Mouse (Mus musculus) embryonic facial prominence, embryonic 11.5 days (tissue): ENCODE measurements at regions not wholly inside any gene's neighbourhood (a gene's known extent, or its start where the extent isn't known, plus 50 kb on each side); places are given as distances from the start of the nearest gene placed in this dataset.

Experiments used
- ATAC-seq: fragments of 200-750 bp; cut with Nextera tagmentation; replicated peaks from 2 replicates; pipeline ENCODE4 v1.8.0; 2017; ENCODE audit warnings: low read depth; ENCODE audit not compliant: insufficient number of reproducible peaks, low FRiP score, low TSS enrichment
- DNase-seq: peaks from one replicate; pipeline ENCODE4 v3.0.0-alpha.2; 2015; ENCODE audit warnings: low spot score
- H3K27ac ChIP-seq: fragments of 300-500 bp; sonication (generic); replicated peaks from 2 replicates; pipeline ENCODE4 v1.5.1; 2014; ENCODE audit warnings: mild to moderate bottlenecking, low read depth, low read length, control low read depth
- H3K27me3 ChIP-seq: fragments of 300-500 bp; sonication (generic); 2 replicates; pipeline ENCODE4 v1.6.1; 2014; ENCODE audit warnings: mild to moderate bottlenecking, low read length, moderate library complexity, mixed read lengths; ENCODE audit not compliant: control insufficient read depth, insufficient read depth
- H3K36me3 ChIP-seq: fragments of 300-500 bp; sonication (generic); replicated peaks from 2 replicates; pipeline ENCODE4 v1.6.1; 2014; ENCODE audit warnings: low read depth, mild to moderate bottlenecking, low read length, moderate library complexity, mixed read lengths; ENCODE audit not compliant: control insufficient read depth, insufficient read depth
- H3K4me1 ChIP-seq: fragments of 300-500 bp; sonication (generic); 2 replicates; pipeline ENCODE4 v1.6.1; 2014; ENCODE audit warnings: low read length, mixed read lengths; ENCODE audit not compliant: control insufficient read depth, insufficient read depth
- H3K4me2 ChIP-seq: fragments of 300-500 bp; sonication (generic); 2 replicates; pipeline ENCODE4 v1.6.1; 2014; ENCODE audit warnings: low read depth, mild to moderate bottlenecking, control low read depth, low read length, moderate library complexity
- H3K4me3 ChIP-seq: fragments of 300-500 bp; sonication (generic); 2 replicates; pipeline ENCODE4 v1.5.1; 2014; ENCODE audit warnings: low read depth, low read length, control low read depth
- H3K9ac ChIP-seq: fragments of 300-500 bp; sonication (generic); replicated peaks from 2 replicates; pipeline ENCODE4 v1.6.1; 2014; ENCODE audit warnings: mild to moderate bottlenecking, control low read depth, low read length
- H3K9me3 ChIP-seq: fragments of 300-500 bp; sonication (generic); replicated peaks from 2 replicates; pipeline ENCODE4 v1.6.1; 2016; ENCODE audit warnings: mild to moderate bottlenecking, low read length, inconsistent platforms, mixed read lengths; ENCODE audit not compliant: control insufficient read depth
- WGBS: fragments of 180-500 bp; shearing (Covaris S2); extraction: QIAGEN DNeasy Blood & Tissue Kit; methylation state at CpG from one replicate; pipeline ENCODE4 v1.1.7; 2014; 5-methylcytosine and 5-hydroxymethylcytosine counted together

GRCm38 (mm10) chr1:137477239-137477638 is 517.0 kb upstream of the Nr5a2 start:
- no peaks in the 10 kb centered on the region for H3K36me3 ChIP-seq
- no peak overlapping the region for H3K9ac ChIP-seq
- no peaks in the 10 kb centered on the region for H3K27me3 ChIP-seq
- 90% methylated on average over 3 of the region's 3 CpGs for WGBS
- H3K4me1 ChIP-seq: no peaks in the 10 kb centered on the region; the same call in 1 of the 2 replicates
- H3K4me2 ChIP-seq: no peak overlapping the region
- ATAC-seq (no peak), DNase-seq (no peak)
- H3K4me3 ChIP-seq: no peak overlapping the region
- H3K27ac ChIP-seq: no peak overlapping the region
- no peaks in the 10 kb centered on the region for H3K9me3 ChIP-seq

GRCm38 (mm10) chr1:137474858-137475257 is 514.6 kb upstream of the Nr5a2 start:
- H3K9ac ChIP-seq: no peak overlapping the region
- H3K4me3 ChIP-seq: no peak overlapping the region
- no peak for ATAC-seq
- peak; percentile 18 for DNase-seq
- no peak overlapping the region for H3K27ac ChIP-seq
- no peaks in the 10 kb centered on the region; the same call in 1 of the 2 replicates for H3K4me1 ChIP-seq
- no peaks in the 10 kb centered on the region for H3K27me3 ChIP-seq
- no peak overlapping the region for H3K4me2 ChIP-seq
- no peaks in the 10 kb centered on the region for H3K36me3 ChIP-seq
- WGBS: 66% methylated on average over 4 of the region's 4 CpGs
- H3K9me3 ChIP-seq: no peaks in the 10 kb centered on the region

GRCm38 (mm10) chr1:137473800-137474685 is 513.8 kb upstream of the Nr5a2 start:
- H3K4me2 ChIP-seq: no peak overlapping the region
- DNase-seq (peak; percentile 19), ATAC-seq (no peak)
- no peak overlapping the region for H3K27ac ChIP-seq
- H3K36me3 ChIP-seq: no peaks in the 10 kb centered on the region
- 77% methylated on average over 4 of the region's 4 CpGs for WGBS
- H3K9me3 ChIP-seq: no peaks in the 10 kb centered on the region
- H3K4me3 ChIP-seq: no peak overlapping the region
- H3K4me1 ChIP-seq: no peaks in the 10 kb centered on the region; the same call in 1 of the 2 replicates
- no peak overlapping the region for H3K9ac ChIP-seq
- no peaks in the 10 kb centered on the region for H3K27me3 ChIP-seq

GRCm38 (mm10) chr1:137464971-137465370 is 504.7 kb upstream of the Nr5a2 start:
- Histone ChIP-seq H3K4me2 (no peak overlapping the region), H3K9me3 (no peaks in the 10 kb centered on the region), H3K9ac (no peak overlapping the region), H3K36me3 (no peaks in the 10 kb centered on the region), H3K4me1 (no peaks in the 10 kb centered on the region), H3K27ac (no peak overlapping the region), H3K27me3 (no peaks in the 10 kb centered on the region), H3K4me3 (no peak overlapping the region)
- 89% methylated on average over 5 of the region's 5 CpGs for WGBS
- ATAC-seq (no peak), DNase-seq (no peak)

GRCm38 (mm10) chr1:137461189-137461588 is 500.9 kb upstream of the Nr5a2 start:
- no peaks in the 10 kb centered on the region for H3K36me3 ChIP-seq
- WGBS: 36% methylated on average over 1 of the region's 1 CpGs
- no peaks in the 10 kb centered on the region for H3K27me3 ChIP-seq
- no peak overlapping the region for H3K4me2 ChIP-seq
- no peak overlapping the region for H3K4me3 ChIP-seq
- DNase-seq: no peak
- H3K9me3 ChIP-seq: no peaks in the 10 kb centered on the region
- no peak overlapping the region for H3K9ac ChIP-seq
- no peak overlapping the region for H3K27ac ChIP-seq
- ATAC-seq: no peak; the same call in 1 of the 2 replicates
- H3K4me1 ChIP-seq: no peaks in the 10 kb centered on the region

GRCm38 (mm10) chr1:137453446-137454208 is 493.4 kb upstream of the Nr5a2 start:
- no peak for ATAC-seq
- no peaks in the 10 kb centered on the region for H3K4me1 ChIP-seq
- no peaks in the 10 kb centered on the region for H3K27me3 ChIP-seq
- no peak overlapping the region for H3K4me3 ChIP-seq
- no peaks in the 10 kb centered on the region for H3K36me3 ChIP-seq
- no peak overlapping the region for H3K9ac ChIP-seq
- DNase-seq: no peak
- H3K9me3 ChIP-seq: no peaks in the 10 kb centered on the region
- WGBS: 66% methylated on average over 7 of the region's 7 CpGs
- H3K27ac ChIP-seq: no peak overlapping the region
- no peak overlapping the region for H3K4me2 ChIP-seq

GRCm38 (mm10) chr1:137452749-137453148 is 492.5 kb upstream of the Nr5a2 start:
- no peak for ATAC-seq
- Histone ChIP-seq H3K4me1 (no peaks in the 10 kb centered on the region), H3K27me3 (no peaks in the 10 kb centered on the region), H3K27ac (no peak overlapping the region), H3K36me3 (no peaks in the 10 kb centered on the region), H3K4me3 (no peak overlapping the region), H3K9me3 (no peaks in the 10 kb centered on the region), H3K4me2 (no peak overlapping the region), H3K9ac (no peak overlapping the region)
- DNase-seq: no peak
- 90% methylated on average over 1 of the region's 1 CpGs for WGBS

- 37% methylated on average over 3 of the region's 3 CpGs for WGBS
- no peak for ATAC-seq
Measured at GRCm38 (mm10) chr1:137446497-137446896, 486.2 kb upstream of the Nr5a2 start.

More at GRCm38 (mm10) chr1:137446497-137446896, 486.2 kb upstream of the Nr5a2 start:
- Histone ChIP-seq H3K9me3 (no peaks in the 10 kb centered on the region), H3K4me3 (no peak overlapping the region), H3K4me1 (no peaks in the 10 kb centered on the region), H3K27me3 (no peaks in the 10 kb centered on the region), H3K27ac (no peak overlapping the region), H3K36me3 (no peaks in the 10 kb centered on the region), H3K4me2 (no peak overlapping the region), H3K9ac (no peak overlapping the region)
- DNase-seq: no peak
